Mouse (Mus musculus) cerebellum, adult 9-11 months (tissue): ENCODE data around the gene Xkr8.

ENCODE experiments used
- DNase-seq: peaks from one replicate; pipeline ENCODE4 v3.0.0; 2022

The Xkr8 gene

GRCm38 (mm10) chr4:132735894-132736293, 3.5 kb upstream of the Xkr8 start:
- no peak for DNase-seq

DNA sequence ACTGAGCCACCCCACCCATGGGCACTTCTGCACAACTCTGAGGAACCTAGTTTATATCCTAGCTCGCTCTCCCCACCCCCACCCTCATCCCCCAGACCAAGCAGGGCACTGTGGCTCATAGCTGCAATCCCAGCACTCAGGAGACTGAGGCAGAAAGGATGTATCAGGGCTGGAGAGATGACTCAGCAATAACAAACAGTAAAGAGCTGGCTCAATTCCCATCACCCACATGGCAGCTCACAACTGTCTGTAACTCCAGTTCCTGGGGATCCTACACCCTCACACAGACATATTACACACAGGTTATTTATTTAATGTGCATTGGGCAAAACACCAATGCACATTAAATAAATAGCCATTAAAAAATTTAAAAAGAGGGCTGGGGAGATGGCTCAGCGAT, 3.0 kb upstream of the Xkr8 start:
- DNase-seq, result no peak

- no peak for DNase-seq
Measured at GRCm38 (mm10) chr4:132734766-132735165, 2.4 kb upstream of the Xkr8 start.

- no peak for DNase-seq
Measured at GRCm38 (mm10) chr4:132733071-132733770, 875 bp upstream of the Xkr8 start.

GRCm38 (mm10) chr4:132731616-132732015, 730 bp downstream of the Xkr8 start:
- no peak for DNase-seq

GRCm38 (mm10) chr4:132728233-132728632, 4.1 kb downstream of the Xkr8 start:
- no peak for DNase-seq

DNA sequence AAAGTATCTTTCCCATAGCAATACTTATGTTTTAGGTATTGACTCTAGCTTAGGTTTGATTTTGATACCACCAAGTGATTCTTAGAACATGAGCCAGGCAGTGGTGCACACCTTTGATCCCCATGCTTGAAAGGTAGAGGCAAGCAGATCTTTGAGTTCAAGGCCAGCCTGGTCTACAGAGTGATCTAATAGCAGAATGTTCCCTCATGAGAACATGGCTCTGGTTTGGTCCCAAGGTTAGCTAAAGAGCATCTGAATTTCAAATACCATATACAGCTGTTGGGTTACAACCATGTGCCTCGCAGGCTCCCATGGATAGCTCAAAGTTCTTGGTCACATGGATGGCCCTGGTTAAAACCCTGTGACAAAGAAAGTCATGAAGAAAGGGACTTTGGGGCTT, 14.1 kb downstream of the Xkr8 start:
- no peak for DNase-seq

DNA sequence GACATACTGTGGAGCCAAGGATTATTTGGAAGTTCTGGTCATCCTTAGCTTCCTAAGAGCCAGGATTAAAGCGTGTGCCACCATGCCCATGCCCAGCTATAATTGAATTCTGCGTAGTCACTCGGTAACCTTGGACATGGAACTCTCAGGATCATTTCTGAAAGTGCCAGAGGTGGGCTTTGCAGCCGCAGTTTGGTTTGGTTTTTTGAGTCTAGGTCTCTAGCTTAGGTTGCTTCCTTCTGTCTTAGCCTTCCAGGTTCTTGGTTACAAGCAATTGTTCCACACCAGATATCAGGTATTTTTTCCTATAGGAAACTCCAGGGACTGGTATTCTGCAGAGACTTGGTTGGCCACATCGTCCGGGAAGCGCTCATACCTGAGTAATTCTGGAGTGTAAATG, 19.2 kb downstream of the Xkr8 start:
- no peak for DNase-seq

- no peak for DNase-seq
Measured at GRCm38 (mm10) chr4:132706885-132707284, 25.5 kb downstream of the Xkr8 start.

GRCm38 (mm10) chr4:132702076-132702475, 30.3 kb downstream of the Xkr8 start:
- DNase-seq, result no peak

DNA sequence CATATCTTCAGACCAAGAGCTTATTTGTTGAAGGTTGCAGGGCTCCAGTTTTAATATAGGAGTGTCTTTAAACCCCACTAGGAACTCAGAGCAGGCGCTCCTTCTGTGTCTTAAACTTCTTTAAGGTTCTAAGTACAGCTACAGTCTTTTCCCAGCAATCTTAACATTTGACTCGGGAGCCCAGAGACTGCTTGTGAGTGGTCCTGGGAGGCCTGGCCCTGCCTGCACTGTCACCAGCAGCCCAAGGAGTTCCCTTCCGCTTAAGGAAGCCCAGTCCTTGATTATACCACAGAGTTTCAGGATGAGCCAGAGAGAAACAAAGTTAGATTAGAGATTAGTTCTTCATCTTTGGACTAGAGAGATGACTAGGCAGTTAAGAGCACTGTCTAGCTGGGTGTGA, 39.0 kb downstream of the Xkr8 start:
- DNase-seq, result no peak

GRCm38 (mm10) chr4:132689634-132690033, 42.7 kb downstream of the Xkr8 start:
- no peak for DNase-seq

- DNase-seq, result no peak
Measured at GRCm38 (mm10) chr4:132676771-132677539, 55.4 kb downstream of the Xkr8 start.
